Mouse (Mus musculus): ENCODE results near the gene Zswim4. TPM values are rescaled to one million over a fixed set of nuclear protein-coding genes. Genes with fewer than 3 reads are reported as not detected.

Gene Zswim4
- polyA plus RNA-seq, 1 experiment from 2014 or later = 32.4 TPM

- Histone ChIP-seq H3K36me3 (peaks cover 65% of the 10 kb centered on the region), H3K27ac (no peak overlapping the region), H3K9ac (no peak overlapping the region), H3K9me3 (no peaks in the 10 kb centered on the region), H3K4me3 (no peak overlapping the region), H3K27me3 (no peaks in the 10 kb centered on the region), H3K4me2 (replicated peaks) (0 out of 2 replicates have a peak overlapping the region, but pooled peaks have one; percentile 13), H3K4me1 (peaks cover 32% of the 10 kb centered on the region)
- ATAC-seq (ENCODE audit: insufficient number of reproducible peaks, insufficient read depth, low FRiP score, low TSS enrichment) = no peak
- 29% methylated on average over 3 of the region's 3 CpGs for WGBS
Measured at GRCm38 (mm10) chr8:84176560-84176959, 60.3 kb downstream of the Zswim4 start.

- ATAC-seq (ENCODE audit: insufficient number of reproducible peaks, insufficient read depth, low FRiP score, low TSS enrichment) = no peak
- Histone ChIP-seq H3K4me1 (peaks cover 5% of the 10 kb centered on the region), H3K27ac (no peak overlapping the region), H3K9ac (no peak overlapping the region), H3K9me3 (no peaks in the 10 kb centered on the region), H3K4me3 (no peak overlapping the region), H3K36me3 (peaks cover 81% of the 10 kb centered on the region), H3K4me2 (replicated peaks) (no peak overlapping the region), H3K27me3 (no peaks in the 10 kb centered on the region)
- WGBS = 84% methylated on average over 6 of the region's 6 CpGs
Measured at GRCm38 (mm10) chr8:84173861-84174260, 63.0 kb downstream of the Zswim4 start.

- no peak overlapping the region for H3K4me2 ChIP-seq (replicated peaks)
- no peaks in the 10 kb centered on the region for H3K9me3 ChIP-seq
- no peak overlapping the region for H3K9ac ChIP-seq
- H3K27ac ChIP-seq = no peak overlapping the region
- no peak for ATAC-seq (ENCODE audit: insufficient number of reproducible peaks, insufficient read depth, low FRiP score, low TSS enrichment)
- no peaks in the 10 kb centered on the region for H3K27me3 ChIP-seq
- H3K36me3 ChIP-seq = peaks cover 51% of the 10 kb centered on the region
- WGBS = 91% methylated on average over 5 of the region's 5 CpGs
- no peak overlapping the region for H3K4me3 ChIP-seq
- H3K4me1 ChIP-seq = no peaks in the 10 kb centered on the region
Measured at GRCm38 (mm10) chr8:84170096-84170495, 66.8 kb downstream of the Zswim4 start.

GRCm38 (mm10) chr8:84167696-84168095, 69.2 kb downstream of the Zswim4 start:
- Histone ChIP-seq H3K9ac (no peak overlapping the region), H3K27ac (no peak overlapping the region)
- WGBS = 89% methylated on average over 2 of the region's 2 CpGs

More at GRCm38 (mm10) chr8:84167696-84168095, 69.2 kb downstream of the Zswim4 start:
- no peak overlapping the region for H3K4me2 ChIP-seq (replicated peaks)
- no peaks in the 10 kb centered on the region for H3K9me3 ChIP-seq
- peaks cover 27% of the 10 kb centered on the region for H3K36me3 ChIP-seq
- no peak for ATAC-seq (ENCODE audit: insufficient number of reproducible peaks, insufficient read depth, low FRiP score, low TSS enrichment)
- H3K4me1 ChIP-seq = no peaks in the 10 kb centered on the region
- no peaks in the 10 kb centered on the region for H3K27me3 ChIP-seq
- no peak overlapping the region for H3K4me3 ChIP-seq

MicroRNAs encoded within 50 kb of the gene (microRNA counts, 519-probe panel; counts per million panel counts)
- microRNA mmu-miR-181c = 2,942 counts per million, percentile 70 among the panel's probes with 10 or more counts
- 5,653 counts per million, percentile 92 among the panel's probes with 10 or more counts for microRNA mmu-miR-23a
- microRNA mmu-miR-27a = 6,481 counts per million, percentile 95 among the panel's probes with 10 or more counts

Small RNAs within 50 kb of the gene (microRNA-seq; reads per million reads assigned to microRNA genes)
- gene Mir181c (7,528 reads per million, percentile 93 among the genes with 10 or more reads in this experiment), gene Mir181d (7,485 reads per million, percentile 92 among the genes with 10 or more reads in this experiment), gene Mir23a (13,230 reads per million, percentile 96 among the genes with 10 or more reads in this experiment), gene Mir24-2 (not detected), gene Mir27a (208 reads per million, percentile 62 among the genes with 10 or more reads in this experiment), gene Mir3074-2 (not detected)

Other genes with a start within 250 kb of the Zswim4 start
- 11.6 and 14.1 TPM in 2 replicates for gene Samd1, start 239.4 kb downstream of the Zswim4 start, polyA plus RNA-seq (2016; fragmentation: Nextera tagmentation; extraction: Ambion mirVana)
- 1.9 and 2.0 TPM in 2 replicates for gene 1700067K01Rik, start 235.6 kb downstream of the Zswim4 start, polyA plus RNA-seq (2016; fragmentation: Nextera tagmentation; extraction: Ambion mirVana)
- gene 2210011C24Rik, start 224.9 kb downstream of the Zswim4 start, polyA plus RNA-seq (2016; fragmentation: Nextera tagmentation; extraction: Ambion mirVana) = 0.28 TPM in 1 of 2 replicates, not detected in the other
- gene Palm3, start 215.6 kb downstream of the Zswim4 start, polyA plus RNA-seq (2016; fragmentation: Nextera tagmentation; extraction: Ambion mirVana) = 9.0 and 9.4 TPM in 2 replicates
- 0.81 and 0.99 TPM in 2 replicates for gene Il27ra, start 194.5 kb downstream of the Zswim4 start, polyA plus RNA-seq (2016; fragmentation: Nextera tagmentation; extraction: Ambion mirVana)
- not detected in 2 replicates for gene Rln3, start 192.1 kb downstream of the Zswim4 start, polyA plus RNA-seq (2016; fragmentation: Nextera tagmentation; extraction: Ambion mirVana)
- gene Gm10643, start 171.9 kb downstream of the Zswim4 start, polyA plus RNA-seq (2016; fragmentation: Nextera tagmentation; extraction: Ambion mirVana) = 1.9 and 2.0 TPM in 2 replicates
- 10.3 and 10.4 TPM in 2 replicates for gene Rfx1, start 170.2 kb downstream of the Zswim4 start, polyA plus RNA-seq (2016; fragmentation: Nextera tagmentation; extraction: Ambion mirVana)
- 13.0 and 16.1 TPM in 2 replicates for gene Dcaf15, start 132.3 kb downstream of the Zswim4 start, polyA plus RNA-seq (2016; fragmentation: Nextera tagmentation; extraction: Ambion mirVana)
- gene Podnl1, start 111.1 kb downstream of the Zswim4 start, polyA plus RNA-seq (2016; fragmentation: Nextera tagmentation; extraction: Ambion mirVana) = 0.31 and 0.43 TPM in 2 replicates
- gene Cc2d1a, start 89.1 kb downstream of the Zswim4 start, polyA plus RNA-seq (2016; fragmentation: Nextera tagmentation; extraction: Ambion mirVana) = 27.5 and 29.2 TPM in 2 replicates
- 2.0 and 2.4 TPM in 2 replicates for gene 4930432K21Rik, start 89.0 kb downstream of the Zswim4 start, polyA plus RNA-seq (2016; fragmentation: Nextera tagmentation; extraction: Ambion mirVana)
- gene Nanos3, start 51.8 kb downstream of the Zswim4 start, polyA plus RNA-seq (2016; fragmentation: Nextera tagmentation; extraction: Ambion mirVana) = 5.4 and 7.2 TPM in 2 replicates
- gene D8Ertd738e, start 12.7 kb upstream of the Zswim4 start, polyA plus RNA-seq (2016; fragmentation: Nextera tagmentation; extraction: Ambion mirVana) = 322 and 341 TPM in 2 replicates
- 70.2 and 71.2 TPM in 2 replicates for gene Mri1, start 20.3 kb upstream of the Zswim4 start, polyA plus RNA-seq (2016; fragmentation: Nextera tagmentation; extraction: Ambion mirVana)
- 18.1 and 24.5 TPM in 2 replicates for gene Ccdc130, start 33.3 kb upstream of the Zswim4 start, polyA plus RNA-seq (2016; fragmentation: Nextera tagmentation; extraction: Ambion mirVana)
- 9.4 and 11.0 TPM in 2 replicates for gene Cacna1a, start 151.4 kb upstream of the Zswim4 start, polyA plus RNA-seq (2016; fragmentation: Nextera tagmentation; extraction: Ambion mirVana)